8 mouse cellular contexts compared by ENCODE assay signal in genomic region chr1:133367606-133368488, GRCm38 (mm10). TPM values are rescaled to one million over a fixed set of nuclear protein-coding genes. Genes with fewer than 3 reads are reported as not detected.
A peak's percentile ranks its signal among the peaks of the same experiment; 100 is the strongest.
DNase-seq lines count a peak whose midpoint lies in the region; ATAC-seq lines count a peak whose summit lies in the region.
"Had no signal": no experiment of that assay in that cellular context is flagged by ENCODE, and none has a peak within 500 bp of the region (broad histone marks: within the 10 kb centered on the region; RNA-seq: fewer than 3 reads in every experiment).

No protein-coding gene starts in this region.

- peaks cover 37% of the 10 kb centered on the region for H3K27me3 ChIP-seq in forebrain, embryonic 13.5 days
- peaks cover 17% of the 10 kb centered on the region for H3K27me3 ChIP-seq in neural tube, embryonic 11.5 days (ENCODE audit: control insufficient read depth, insufficient read depth, low read length)

- no peak overlapping the region for H3K4me2 ChIP-seq in forebrain, embryonic 13.5 days
- no peak overlapping the region for H3K4me2 ChIP-seq in neural tube, embryonic 11.5 days (ENCODE audit: low read depth)

- ATAC-seq in forebrain, embryonic 13.5 days, result no peak
- ATAC-seq in neural tube, embryonic 11.5 days (ENCODE audit: insufficient read depth, low FRiP score, low TSS enrichment), result no peak
- ATAC-seq in inflammation-experienced regulatory T-cells, adult 6 months, result no peak

- 15% methylated on average over 11 of the region's 11 CpGs for WGBS in forebrain, embryonic 13.5 days
- WGBS in neural tube, embryonic 11.5 days, result 7% methylated on average over 11 of the region's 11 CpGs

- peaks cover 36% of the 10 kb centered on the region for H3K4me1 ChIP-seq in forebrain, embryonic 13.5 days
- peaks cover 19% of the 10 kb centered on the region for H3K4me1 ChIP-seq in neural tube, embryonic 11.5 days (ENCODE audit: control insufficient read depth, insufficient read depth, low read length)

- H3K36me3 ChIP-seq in forebrain, embryonic 13.5 days (ENCODE audit: poor library complexity, severe bottlenecking), result no peaks in the 10 kb centered on the region
- H3K36me3 ChIP-seq in neural tube, embryonic 11.5 days (ENCODE audit: control insufficient read depth, insufficient read depth, low read length), result no peaks in the 10 kb centered on the region

- H3K27ac ChIP-seq in forebrain, embryonic 13.5 days, result no peak overlapping the region
- no peak overlapping the region for H3K27ac ChIP-seq in neural tube, embryonic 11.5 days (ENCODE audit: low read depth, low read length)

- intact Hi-C loops in left cerebral cortex, postnatal 4 days (cut with DNase I), result no loop called here

- H3K9me3 ChIP-seq in forebrain, embryonic 13.5 days (replicated peaks), result no peaks in the 10 kb centered on the region
- H3K9me3 ChIP-seq in neural tube, embryonic 11.5 days (ENCODE audit: control insufficient read depth, low read length), result no peaks in the 10 kb centered on the region

- peak overlapping the region; percentile 26; the same call in 1 of the 2 replicates for H3K9ac ChIP-seq in forebrain, embryonic 13.5 days
- H3K9ac ChIP-seq in neural tube, embryonic 11.5 days (ENCODE audit: low read length), result no peak overlapping the region

- DNase-seq in left cerebral cortex, postnatal 4 days, result peak; percentile 59
- DNase-seq in left cerebral cortex, adult 9 months (ENCODE audit: low spot score in 2 of 2), result no peak
- peak; percentile 65 to 72 for DNase-seq in adrenal gland, postnatal 36 days
- DNase-seq in neural tube, embryonic 11.5 days (ENCODE audit: low spot score), result peak; percentile 23
- no peak for DNase-seq in layer of hippocampus, postnatal 14 days (ENCODE audit: low spot score in 2 of 2)
- DNase-seq: kidney, postnatal 14 days had no signal

- H3K4me3 ChIP-seq in forebrain, embryonic 13.5 days, result no peak overlapping the region
- no peak overlapping the region for H3K4me3 ChIP-seq in neural tube, embryonic 11.5 days (ENCODE audit: low read depth, low read length)

RNA-seq across cellular contexts. Expression of gene Etnk2, which starts 4.5 kb away (rescaled TPM):
- total RNA-seq in left cerebral cortex, postnatal 4 days (2021), result 10 to 100 TPM; 10.6 to 12.6 TPM
- 10 to 100 TPM in 1 of 2 experiments, 1 to 10 TPM in 1; 4.6 to 24.7 TPM for total RNA-seq in adrenal gland, postnatal 36 days (2021)
- 2.9 TPM in 2 replicates for polyA plus RNA-seq in forebrain, embryonic 13.5 days (2015; fragmentation: Nextera tagmentation; extraction: Ambion mirVana)
- 1.9 and 3.0 TPM in 2 replicates for polyA plus RNA-seq in neural tube, embryonic 11.5 days (2014; fragmentation: Nextera tagmentation; extraction: Ambion mirVana)
- 1 to 10 TPM; 5.3 to 5.9 TPM for total RNA-seq in layer of hippocampus, postnatal 14 days (2021)
- not detected for polyA plus RNA-seq in inflammation-experienced regulatory T-cells, adult 6 months (2017; shearing (Covaris generic))

RNA-seq across cellular contexts. Expression of gene Ren1, which starts 17.5 kb away (rescaled TPM):
- total RNA-seq in left cerebral cortex, postnatal 4 days (2021), result not detected
- total RNA-seq in adrenal gland, postnatal 36 days (2021), result 1 to 10 TPM; 3.1 to 6.9 TPM
- polyA plus RNA-seq in forebrain, embryonic 13.5 days (2015; fragmentation: Nextera tagmentation; extraction: Ambion mirVana), result not detected in 2 replicates
- polyA plus RNA-seq in neural tube, embryonic 11.5 days (2014; fragmentation: Nextera tagmentation; extraction: Ambion mirVana), result not detected in 2 replicates
- total RNA-seq in layer of hippocampus, postnatal 14 days (2021), result under 1 TPM in 1 of 2 experiments, not detected in 1; 0.28 TPM
- polyA plus RNA-seq in inflammation-experienced regulatory T-cells, adult 6 months (2017; shearing (Covaris generic)), result not detected

RNA-seq across cellular contexts. Expression of gene Kiss1, which starts 46.2 kb away (rescaled TPM):
- total RNA-seq in left cerebral cortex, postnatal 4 days (2021), result not detected
- total RNA-seq in adrenal gland, postnatal 36 days (2021), result under 1 TPM in 1 of 2 experiments, not detected in 1; 0.66 TPM
- not detected in 2 replicates for polyA plus RNA-seq in forebrain, embryonic 13.5 days (2015; fragmentation: Nextera tagmentation; extraction: Ambion mirVana)
- polyA plus RNA-seq in neural tube, embryonic 11.5 days (2014; fragmentation: Nextera tagmentation; extraction: Ambion mirVana), result not detected in 2 replicates
- total RNA-seq in layer of hippocampus, postnatal 14 days (2021), result not detected
- not detected for polyA plus RNA-seq in inflammation-experienced regulatory T-cells, adult 6 months (2017; shearing (Covaris generic))

RNA-seq across cellular contexts. Expression of gene Sox13, which starts 56.3 kb away (rescaled TPM):
- 10 to 100 TPM; 10.1 to 12.4 TPM for total RNA-seq in left cerebral cortex, postnatal 4 days (2021)
- 10 to 100 TPM; 12.6 to 17.5 TPM for total RNA-seq in adrenal gland, postnatal 36 days (2021)
- polyA plus RNA-seq in forebrain, embryonic 13.5 days (2015; fragmentation: Nextera tagmentation; extraction: Ambion mirVana), result 5.8 and 6.8 TPM in 2 replicates
- 10.2 and 12.3 TPM in 2 replicates for polyA plus RNA-seq in neural tube, embryonic 11.5 days (2014; fragmentation: Nextera tagmentation; extraction: Ambion mirVana)
- total RNA-seq in layer of hippocampus, postnatal 14 days (2021), result 10 to 100 TPM; 11.3 to 11.5 TPM
- not detected for polyA plus RNA-seq in inflammation-experienced regulatory T-cells, adult 6 months (2017; shearing (Covaris generic))

RNA-seq across cellular contexts. Expression of gene Golt1a, which starts 58.2 kb away (rescaled TPM):
- total RNA-seq in left cerebral cortex, postnatal 4 days (2021), result under 1 TPM in 1 of 2 experiments, not detected in 1; 0.78 TPM
- 1 to 10 TPM; 1.7 to 2.0 TPM for total RNA-seq in adrenal gland, postnatal 36 days (2021)
- not detected in 2 replicates for polyA plus RNA-seq in forebrain, embryonic 13.5 days (2015; fragmentation: Nextera tagmentation; extraction: Ambion mirVana)
- not detected in 2 replicates for polyA plus RNA-seq in neural tube, embryonic 11.5 days (2014; fragmentation: Nextera tagmentation; extraction: Ambion mirVana)
- not detected for total RNA-seq in layer of hippocampus, postnatal 14 days (2021)
- polyA plus RNA-seq in inflammation-experienced regulatory T-cells, adult 6 months (2017; shearing (Covaris generic)), result not detected

Comparison
In these comparisons a context has a peak if more than half of its experiments do, and no peak if none do; other contexts are left out.
1. DNase-seq: peak in left cerebral cortex, postnatal 4 days (single experiment), adrenal gland, postnatal 36 days (2 of 2) and neural tube, embryonic 11.5 days (single experiment); none in left cerebral cortex, adult 9 months (0 of 2) and layer of hippocampus, postnatal 14 days (0 of 2).